Mouse (Mus musculus) MEL-GATA-1-ER (cell line): Measurements from ENCODE around the gene Gipc3.
A peak's percentile ranks its signal among the peaks of the same experiment; 100 is the strongest.

Experiments
- DNase-seq: peaks from one replicate; pipeline ENCODE4 v3.0.0-alpha.2; 2012; ENCODE audit warnings: low read depth; ENCODE audit errors: extremely low read depth

Gene Gipc3

GRCm38 (mm10) chr10:81322444-81322843 is 20.6 kb downstream of the Gipc3 start:
- no peak for DNase-seq

- no peak for DNase-seq
Observed at GRCm38 (mm10) chr10:81321436-81321835, 21.6 kb downstream of the Gipc3 start.

- peak; percentile 99 for DNase-seq
Observed at GRCm38 (mm10) chr10:81320550-81321347, 22.3 kb downstream of the Gipc3 start, which contains the start of gene Cactin. Gene Cactin, plus strand, starts transcription at chr10:81321103.

GRCm38 (mm10) chr10:81319741-81320549 is 23.1 kb downstream of the Gipc3 start:
- DNase-seq, result no peak

GRCm38 (mm10) chr10:81319330-81319699 is 23.8 kb downstream of the Gipc3 start:
- DNase-seq, result peak; percentile 6

GRCm38 (mm10) chr10:81318589-81319329 is 24.3 kb downstream of the Gipc3 start:
- DNase-seq, result no peak

GRCm38 (mm10) chr10:81317273-81317672 is 25.8 kb downstream of the Gipc3 start:
- no peak for DNase-seq

- DNase-seq, result no peak
Observed at GRCm38 (mm10) chr10:81316338-81317060, 26.6 kb downstream of the Gipc3 start.

GRCm38 (mm10) chr10:81315587-81315986 is 27.5 kb downstream of the Gipc3 start:
- DNase-seq, result no peak

- DNase-seq, result no peak
Observed at GRCm38 (mm10) chr10:81314201-81314600, 28.9 kb downstream of the Gipc3 start.

GRCm38 (mm10) chr10:81313581-81313980 is 29.5 kb downstream of the Gipc3 start:
- no peak for DNase-seq

GRCm38 (mm10) chr10:81309571-81309970 is 33.5 kb downstream of the Gipc3 start:
- no peak for DNase-seq

GRCm38 (mm10) chr10:81306837-81307682 is 36.0 kb downstream of the Gipc3 start:
- no peak for DNase-seq

- no peak for DNase-seq
Observed at GRCm38 (mm10) chr10:81306173-81306668, 36.8 kb downstream of the Gipc3 start.

GRCm38 (mm10) chr10:81305663-81306062 is 37.4 kb downstream of the Gipc3 start:
- no peak for DNase-seq

- DNase-seq, result no peak
Observed at GRCm38 (mm10) chr10:81304597-81305238, 38.3 kb downstream of the Gipc3 start.

- no peak for DNase-seq
Observed at GRCm38 (mm10) chr10:81303761-81304160, 39.3 kb downstream of the Gipc3 start.

- DNase-seq, result no peak
Observed at GRCm38 (mm10) chr10:81303258-81303657, 39.8 kb downstream of the Gipc3 start.

- DNase-seq, result no peak
Observed at GRCm38 (mm10) chr10:81302781-81303218, 40.3 kb downstream of the Gipc3 start.
